Mouse (Mus musculus) G1E (cell line): ENCODE measurements around the gene Pold3.

Experiments used
- CTCF ChIP-seq: IDR thresholded peaks from 2 replicates; pipeline ENCODE4 v1.5.1; 2012; ENCODE audit warnings: low read depth, low read length, inconsistent platforms, mixed read lengths
- GATA1 ChIP-seq: IDR thresholded peaks from 2 replicates; pipeline ENCODE4 v1.6.1; 2012; ENCODE audit warnings: borderline replicate concordance, low read length, inconsistent platforms, mixed read lengths
- TAL1 ChIP-seq: conservative IDR thresholded peaks from 2 replicates; pipeline ENCODE4 v1.6.1; 2012; ENCODE audit warnings: low read depth, low read length, inconsistent platforms, mixed read lengths

DNA sequence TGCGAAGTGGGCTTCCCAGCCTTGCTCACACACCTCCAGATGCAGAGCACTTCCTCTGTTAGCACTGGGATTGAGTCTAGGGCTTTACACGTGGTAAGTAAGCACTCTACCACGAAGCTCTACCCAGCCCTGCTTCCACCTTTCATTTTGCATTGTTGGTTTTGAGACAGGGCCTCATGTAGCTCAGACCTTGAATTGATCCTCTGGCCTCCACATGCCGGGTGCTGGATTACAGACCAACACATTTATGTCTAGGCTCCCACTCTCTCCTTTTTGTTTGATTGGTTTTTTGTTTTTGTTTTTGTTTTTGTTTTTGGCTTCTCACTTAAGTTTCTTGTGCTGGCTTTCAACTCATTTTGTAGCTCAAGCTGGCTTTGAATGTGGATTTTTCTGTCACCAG lies 49.4 kb upstream of the Pold3 start:
- no peak for TF ChIP-seq TAL1
- TF ChIP-seq CTCF = no peak
- TF ChIP-seq GATA1 = no peak
